Mouse (Mus musculus) hematopoietic stem cell, adult 5-6 weeks (primary cell): ENCODE data around the gene Sectm1a. TPM values are rescaled to one million over a fixed set of nuclear protein-coding genes. Genes with fewer than 3 reads are reported as not detected.
"Not testable (repeated sequence)": the region's sequence is repeated elsewhere in the genome, so short reads cannot be mapped to it uniquely, and the experiment has no call there.

Source experiments
- ATAC-seq, 2 experiments: fragments of 125-278 bp in 1 of 2; replicated peaks in 1 of 2; 2 replicates each; pipeline ENCODE4 v1.8.0; 2016 to 2017; ENCODE audit warnings: inconsistent platforms in 2 of 2, mild to moderate bottlenecking in 2 of 2, moderate number of reproducible peaks in 2 of 2, low read depth in 1 of 2, moderate TSS enrichment in 1 of 2; ENCODE audit not compliant: low FRiP score in 2 of 2, poor library complexity in 2 of 2, severe bottlenecking in 2 of 2, insufficient read depth in 1 of 2, low TSS enrichment in 1 of 2
- total RNA-seq: library from RNA; stranded (forward); fragments of 172-1452, 232-1000 nt; gene quantifications from 2 replicates; pipeline ENCODE4 v1.2.3, GENCODE M21; 2017

Sectm1a gene
- total RNA-seq: 0.50 TPM in 1 of 2 replicates, not detected in the other

- ATAC-seq: no peak
Measured at GRCm38 (mm10) chr11:121081120-121081519, at the start of gene Sectm1a. Sectm1a (minus strand) TSS chr11:121081220.

GRCm38 (mm10) chr11:121129616-121130015 lies 48.6 kb upstream of the Sectm1a start:
- no peak for ATAC-seq

GRCm38 (mm10) chr11:121127441-121127840 lies 46.4 kb upstream of the Sectm1a start:
- ATAC-seq: no peak

GRCm38 (mm10) chr11:121126395-121126794 lies 45.4 kb upstream of the Sectm1a start:
- ATAC-seq: no peak

GRCm38 (mm10) chr11:121125522-121126172 lies 44.6 kb upstream of the Sectm1a start:
- no peak for ATAC-seq

GRCm38 (mm10) chr11:121123438-121123837 lies 42.4 kb upstream of the Sectm1a start:
- no peak for ATAC-seq

GRCm38 (mm10) chr11:121122024-121122670 lies 41.1 kb upstream of the Sectm1a start:
- ATAC-seq: no peak

GRCm38 (mm10) chr11:121121151-121121550 lies 40.1 kb upstream of the Sectm1a start:
- no peak for ATAC-seq

GRCm38 (mm10) chr11:121118577-121118976 lies 37.6 kb upstream of the Sectm1a start, which contains the start of gene Tex19.2:
Tex19.2 (minus strand) TSS chr11:121118677.
- ATAC-seq: no peak

GRCm38 (mm10) chr11:121118106-121118505 lies 37.1 kb upstream of the Sectm1a start:
- no peak for ATAC-seq

GRCm38 (mm10) chr11:121112091-121112775 lies 31.2 kb upstream of the Sectm1a start:
- ATAC-seq: no peak

- ATAC-seq: no peak
Measured at GRCm38 (mm10) chr11:121111601-121112000, 30.6 kb upstream of the Sectm1a start.

GRCm38 (mm10) chr11:121111051-121111450 lies 30.0 kb upstream of the Sectm1a start:
- no peak for ATAC-seq

GRCm38 (mm10) chr11:121109986-121110385 lies 29.0 kb upstream of the Sectm1a start:
- ATAC-seq: no peak

- ATAC-seq: no peak
Measured at GRCm38 (mm10) chr11:121108061-121108460, 27.0 kb upstream of the Sectm1a start.

- ATAC-seq: not testable (repeated sequence)
Measured at GRCm38 (mm10) chr11:121107242-121107641, 26.2 kb upstream of the Sectm1a start.

GRCm38 (mm10) chr11:121101124-121101805 lies 20.2 kb upstream of the Sectm1a start:
- ATAC-seq: no peak

GRCm38 (mm10) chr11:121100692-121101091 lies 19.7 kb upstream of the Sectm1a start:
- ATAC-seq: no peak
